Mouse (Mus musculus) liver, embryonic 14.5 days (tissue): ENCODE results near the gene Gm10309.

Source experiments
- CTCF ChIP-seq: IDR thresholded peaks from 2 replicates; pipeline ENCODE4 v1.5.1; 2016; ENCODE audit warnings: antibody characterized with exemption, low read depth, control low read depth
- EP300 ChIP-seq: IDR thresholded peaks from 2 replicates; pipeline ENCODE4 v1.6.1; 2016; ENCODE audit warnings: antibody characterized with exemption, low read depth

- TF ChIP-seq CTCF (no peak), EP300 (no peak)
Observed at GRCm38 (mm10) chr17:86466871-86467270, 38.2 kb downstream of the Gm10309 start.
